Mouse (Mus musculus): Measurements from ENCODE around the gene Gabrg3.

Gabrg3 gene

DNA sequence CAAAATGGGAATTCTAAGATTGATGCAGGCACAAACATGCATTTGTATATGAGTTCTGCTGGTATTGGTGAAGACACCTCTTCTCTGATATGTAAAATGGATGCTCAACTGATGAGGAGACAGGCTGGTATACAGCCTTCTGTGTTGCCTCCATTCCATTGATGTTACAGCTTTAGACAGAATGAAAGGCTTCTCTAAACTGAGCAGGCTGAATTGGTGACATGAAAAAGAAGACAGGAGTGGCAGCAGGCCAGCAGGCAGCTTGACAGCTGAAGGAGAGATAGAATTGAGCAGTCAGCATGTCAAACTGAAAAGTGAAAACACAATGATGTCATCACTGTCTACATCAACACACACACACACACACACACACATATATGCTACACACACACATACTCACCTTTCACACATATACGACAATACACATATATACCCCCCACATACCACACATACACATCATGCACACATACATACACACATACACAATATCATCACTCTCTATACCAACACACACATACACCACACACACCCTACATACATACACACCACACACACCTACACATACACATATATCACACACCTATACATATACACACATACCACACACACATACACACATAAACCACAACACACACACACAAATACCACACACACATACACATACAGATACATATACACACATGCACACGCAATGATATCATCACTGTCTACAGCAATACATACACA lies 315.4 kb downstream of the Gabrg3 start:
- DNase-seq (ENCODE audit: low read depth, low spot score): no peak

DNA sequence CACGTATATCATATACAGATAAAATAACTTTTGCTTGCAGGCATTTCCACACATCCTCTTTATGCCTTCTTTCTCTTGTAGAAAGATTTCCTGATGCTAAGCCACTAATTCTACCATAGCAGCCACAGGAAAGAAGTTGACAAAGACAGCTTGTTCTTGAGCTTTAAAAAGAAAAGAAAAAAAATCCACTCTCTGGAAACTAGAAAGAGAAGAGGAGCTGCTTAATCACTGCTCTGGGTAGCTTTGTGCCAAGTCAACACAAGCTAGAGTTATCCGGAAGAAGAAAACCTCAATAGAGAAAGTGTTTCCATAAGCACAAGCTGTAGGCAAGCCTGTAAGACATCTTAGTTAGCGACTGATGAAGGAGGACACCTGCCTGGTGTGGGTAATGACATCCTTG lies 321.6 kb downstream of the Gabrg3 start:
- no peak for DNase-seq (ENCODE audit: low read depth, low spot score)

DNA sequence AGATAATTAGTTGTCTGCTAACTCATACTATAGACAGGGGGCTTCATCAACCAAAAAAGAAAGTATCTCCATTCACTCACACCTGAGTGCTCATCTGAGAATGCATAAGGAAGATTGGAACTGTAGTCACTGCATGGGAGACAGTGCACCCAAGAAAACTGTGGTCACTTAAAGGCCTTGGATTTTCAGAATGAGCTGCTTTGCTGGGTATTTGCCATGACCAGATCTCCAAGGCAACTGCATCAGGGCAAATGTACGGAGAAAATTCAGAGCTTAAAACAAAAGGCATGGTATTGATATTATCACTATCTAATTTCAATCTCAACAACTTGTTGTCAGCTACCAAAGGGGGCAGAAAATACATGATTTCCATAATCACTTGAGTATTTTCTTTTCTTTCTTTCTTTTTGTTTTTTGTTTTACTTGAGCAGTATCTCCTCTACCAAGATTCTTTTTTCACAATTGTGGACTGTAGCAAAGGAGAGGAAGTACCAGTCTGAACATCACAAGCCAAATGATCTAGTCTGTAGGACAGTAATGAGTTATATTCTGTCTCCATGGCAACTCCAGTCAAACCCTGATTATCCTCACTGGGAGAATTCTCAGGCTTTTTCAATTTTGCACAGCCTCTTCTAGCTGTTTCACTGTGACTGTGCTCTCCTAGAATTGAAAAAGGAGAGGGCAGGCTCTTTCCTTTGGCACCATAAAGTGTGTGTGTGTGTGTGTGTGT lies 335.9 kb downstream of the Gabrg3 start:
- no peak for DNase-seq (ENCODE audit: low read depth, low spot score)

DNA sequence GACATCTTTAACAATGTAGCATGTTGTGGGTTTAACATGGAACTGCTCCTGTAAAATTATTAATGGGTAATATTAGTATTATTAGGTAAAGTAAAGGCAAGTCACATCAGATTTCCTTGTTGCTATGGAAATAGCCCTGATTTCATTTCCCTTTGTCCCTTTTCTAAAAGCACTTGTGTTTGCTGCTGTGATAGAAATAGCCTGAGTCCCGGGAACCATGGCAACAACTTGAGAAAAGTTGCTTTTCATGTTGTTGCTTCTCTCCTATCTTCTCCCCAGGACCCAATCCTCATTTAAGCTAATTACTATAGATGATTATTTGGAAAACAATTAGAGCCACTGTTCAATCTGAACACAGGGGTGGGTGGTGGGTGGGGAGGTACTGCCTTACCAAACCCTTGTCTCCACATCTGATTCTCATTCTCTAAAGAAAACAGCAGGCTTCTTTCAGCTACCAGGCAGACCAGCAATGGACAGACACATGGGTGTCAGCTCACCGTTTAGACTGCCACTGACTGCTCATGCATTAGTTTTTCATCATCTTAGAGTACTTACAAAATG lies 349.0 kb downstream of the Gabrg3 start:
- DNase-seq (ENCODE audit: low read depth, low spot score): no peak

DNA sequence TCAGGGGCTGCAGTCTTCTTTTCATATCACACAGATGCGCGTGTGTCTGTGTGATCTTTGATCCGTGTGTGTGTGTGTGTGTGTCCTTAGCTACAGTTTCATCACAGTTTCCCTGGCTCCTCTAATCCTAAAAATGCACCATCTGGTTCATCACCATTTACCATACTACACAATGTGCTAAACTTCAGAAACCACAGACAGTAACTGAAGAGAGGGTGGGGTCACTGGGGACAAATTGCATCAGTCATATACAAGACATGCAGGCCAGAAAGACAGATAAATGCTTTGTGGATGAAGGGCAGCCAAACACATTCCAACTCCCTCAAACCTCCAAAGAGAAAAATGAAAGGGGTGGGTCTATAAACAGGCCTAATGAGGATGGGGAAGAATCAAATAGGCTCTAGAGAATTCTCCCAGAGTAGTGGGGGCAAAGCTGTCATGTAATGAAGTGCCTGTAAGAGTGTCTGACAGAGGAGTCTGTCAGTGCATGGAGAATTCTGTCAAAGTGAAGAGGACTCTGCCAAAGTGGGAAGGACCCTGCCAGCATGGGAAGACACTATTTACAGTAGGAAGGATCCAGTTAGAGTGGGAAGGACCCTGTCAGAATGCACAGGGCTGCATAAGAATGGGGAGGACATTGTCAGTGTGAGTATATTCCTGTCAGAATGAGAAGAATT lies 386.3 kb downstream of the Gabrg3 start:
- DNase-seq (ENCODE audit: low read depth, low spot score): no peak

DNA sequence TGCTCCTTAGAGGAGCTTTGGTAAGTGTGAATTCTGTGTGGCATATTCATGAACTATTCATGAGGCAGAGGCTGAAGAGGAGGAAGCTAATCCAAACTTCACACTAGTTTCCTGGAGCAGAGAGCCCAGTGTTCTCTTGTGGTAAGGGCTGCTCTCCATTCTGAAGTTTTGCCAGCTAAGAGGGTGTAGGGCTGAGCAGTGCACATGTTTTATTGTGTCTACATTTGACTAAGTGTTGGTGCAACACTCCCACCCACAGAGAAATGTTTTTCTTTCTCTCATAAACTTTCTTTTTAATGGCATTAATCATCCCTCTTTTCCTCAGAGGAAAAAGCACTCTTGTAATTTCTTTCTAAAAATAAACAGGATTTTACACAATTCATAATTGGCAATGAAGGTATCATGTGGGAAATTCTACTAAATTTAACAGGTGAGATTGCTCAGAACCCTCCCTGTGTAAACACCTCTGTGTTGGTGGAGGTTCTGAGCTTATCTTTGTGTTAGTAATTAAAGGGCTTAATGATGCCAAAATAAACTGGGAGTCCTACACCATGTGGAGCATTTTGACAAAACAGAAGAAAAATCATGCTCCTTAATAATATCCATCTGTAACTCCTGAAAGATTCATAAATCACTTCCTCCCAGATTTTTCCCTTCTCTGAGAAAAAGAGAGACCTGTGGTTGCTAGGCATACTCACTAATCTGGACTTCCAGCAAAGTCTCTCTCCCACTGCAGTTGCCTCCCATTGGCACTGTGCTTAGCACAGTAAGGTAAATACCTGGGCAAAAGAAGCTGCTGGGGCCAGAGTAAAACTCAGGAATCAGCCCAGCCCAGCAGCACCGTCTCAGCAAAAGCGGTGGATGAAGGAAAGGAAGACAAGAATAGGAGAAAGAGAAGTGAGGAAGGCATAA lies 389.0 kb downstream of the Gabrg3 start:
- DNase-seq (ENCODE audit: low read depth, low spot score): no peak

DNA sequence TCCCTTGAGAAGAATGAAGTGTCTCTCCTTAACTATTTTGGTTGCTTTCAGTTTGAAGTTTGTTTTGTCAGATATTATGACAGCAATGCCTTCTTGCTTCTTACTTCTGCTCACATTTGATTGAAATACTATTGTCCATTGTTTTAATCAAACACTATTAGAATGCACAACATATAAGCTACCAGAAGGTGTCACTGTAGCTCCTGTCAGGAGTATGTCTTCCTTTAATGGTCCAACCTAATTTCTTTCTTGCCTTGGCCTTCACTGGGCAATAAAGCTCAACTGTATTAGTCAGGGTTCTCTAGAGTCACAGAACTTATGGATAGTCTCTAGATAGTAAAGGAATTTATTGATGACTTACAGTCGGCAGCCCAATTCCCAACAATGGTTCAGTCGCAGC lies 440.6 kb downstream of the Gabrg3 start:
- no peak for DNase-seq (ENCODE audit: low read depth, low spot score)

DNA sequence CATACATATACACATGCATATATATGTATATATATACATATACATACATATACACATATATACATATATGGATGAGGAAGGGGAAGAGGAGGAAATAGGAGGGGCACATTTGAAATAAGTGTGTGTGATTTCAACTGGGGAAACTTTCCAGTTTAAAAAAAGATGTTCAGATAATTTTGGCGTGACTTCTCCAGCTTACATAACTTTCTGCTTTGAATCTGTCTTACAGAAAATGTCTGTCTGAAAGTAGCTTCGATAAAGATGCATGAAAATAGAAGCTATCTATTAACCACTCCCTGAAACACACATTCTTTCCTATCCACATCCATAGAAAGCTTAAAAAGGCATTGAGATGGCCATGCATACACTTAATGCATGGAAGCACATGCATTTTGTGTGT lies 445.4 kb downstream of the Gabrg3 start:
- DNase-seq (ENCODE audit: low read depth, low spot score): no peak

DNA sequence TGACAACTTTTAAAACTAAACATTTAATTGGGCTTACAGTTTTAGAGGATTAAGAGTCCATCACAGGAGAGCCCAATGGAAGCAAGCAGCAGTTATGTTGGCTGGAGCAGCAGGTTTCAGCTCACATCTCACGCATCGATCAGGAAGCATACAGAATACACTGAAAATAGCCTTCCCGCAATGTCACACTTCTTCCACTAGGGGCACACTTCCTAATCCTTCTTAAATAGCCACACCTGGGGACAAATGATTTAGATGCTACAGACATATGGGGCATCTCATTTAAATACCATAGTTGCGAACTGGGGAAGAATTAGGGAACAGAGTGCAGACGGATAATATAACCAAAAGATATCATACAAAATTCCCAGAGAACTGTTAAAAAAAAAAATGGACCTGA lies 449.0 kb downstream of the Gabrg3 start:
- DNase-seq (ENCODE audit: low read depth, low spot score): no peak

DNA sequence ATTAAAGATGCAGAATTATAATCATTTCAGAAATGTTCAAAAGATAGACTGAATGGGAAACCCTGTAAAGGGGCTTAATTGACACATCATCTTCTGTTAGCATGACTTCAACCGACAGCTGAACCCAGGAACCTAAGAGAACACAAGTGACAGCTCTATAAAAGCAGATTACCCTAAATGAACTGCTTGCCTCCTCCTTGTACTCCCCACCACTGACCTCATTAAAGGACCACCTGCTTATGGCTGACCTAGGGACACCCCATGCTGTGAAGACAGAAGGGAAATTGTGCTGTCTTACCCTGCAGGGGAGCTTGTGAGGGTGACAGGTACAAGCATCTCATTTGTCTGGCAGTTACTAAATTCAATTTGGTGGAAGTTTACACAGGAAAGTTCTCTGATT lies 467.5 kb downstream of the Gabrg3 start:
- DNase-seq (ENCODE audit: low read depth, low spot score): no peak

DNA sequence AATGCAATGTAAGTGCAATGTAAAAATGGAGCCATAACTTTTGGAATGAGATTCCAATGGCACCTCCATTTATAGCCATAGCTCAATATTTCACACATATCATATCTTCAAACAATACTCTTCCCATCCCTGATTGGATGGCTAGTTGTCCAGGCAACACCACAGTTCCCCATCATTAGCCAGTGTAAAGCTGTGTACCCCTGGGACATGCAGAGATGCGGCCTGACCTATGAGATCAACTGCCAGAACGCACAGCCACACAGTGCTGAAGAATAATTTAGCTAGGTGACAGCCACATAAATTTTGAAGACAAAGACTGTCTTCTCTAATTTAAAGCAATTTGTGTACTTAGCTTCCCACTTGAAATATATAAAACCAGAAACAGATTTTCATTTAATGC lies 472.1 kb downstream of the Gabrg3 start:
- DNase-seq (ENCODE audit: low read depth, low spot score): no peak

DNA sequence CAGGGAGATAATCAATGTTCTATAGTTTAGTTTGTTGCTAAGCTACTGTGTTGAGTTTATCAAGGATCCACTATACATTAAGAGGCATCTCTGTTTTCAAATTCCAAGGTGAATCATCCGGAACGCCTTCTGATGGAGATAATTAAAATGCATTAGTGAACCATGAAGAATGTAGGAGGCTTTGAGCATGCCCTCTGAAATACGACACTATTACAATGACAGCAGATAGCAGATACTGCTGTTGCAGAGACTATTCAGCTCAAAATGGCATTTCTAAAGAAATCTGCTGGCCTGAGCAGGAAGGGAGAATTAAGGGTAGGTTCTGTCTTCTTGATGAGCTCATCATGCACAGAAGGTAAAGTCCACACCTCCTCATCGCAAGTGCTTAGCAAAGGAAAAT lies 487.2 kb downstream of the Gabrg3 start:
- no peak for DNase-seq (ENCODE audit: low read depth, low spot score)

DNA sequence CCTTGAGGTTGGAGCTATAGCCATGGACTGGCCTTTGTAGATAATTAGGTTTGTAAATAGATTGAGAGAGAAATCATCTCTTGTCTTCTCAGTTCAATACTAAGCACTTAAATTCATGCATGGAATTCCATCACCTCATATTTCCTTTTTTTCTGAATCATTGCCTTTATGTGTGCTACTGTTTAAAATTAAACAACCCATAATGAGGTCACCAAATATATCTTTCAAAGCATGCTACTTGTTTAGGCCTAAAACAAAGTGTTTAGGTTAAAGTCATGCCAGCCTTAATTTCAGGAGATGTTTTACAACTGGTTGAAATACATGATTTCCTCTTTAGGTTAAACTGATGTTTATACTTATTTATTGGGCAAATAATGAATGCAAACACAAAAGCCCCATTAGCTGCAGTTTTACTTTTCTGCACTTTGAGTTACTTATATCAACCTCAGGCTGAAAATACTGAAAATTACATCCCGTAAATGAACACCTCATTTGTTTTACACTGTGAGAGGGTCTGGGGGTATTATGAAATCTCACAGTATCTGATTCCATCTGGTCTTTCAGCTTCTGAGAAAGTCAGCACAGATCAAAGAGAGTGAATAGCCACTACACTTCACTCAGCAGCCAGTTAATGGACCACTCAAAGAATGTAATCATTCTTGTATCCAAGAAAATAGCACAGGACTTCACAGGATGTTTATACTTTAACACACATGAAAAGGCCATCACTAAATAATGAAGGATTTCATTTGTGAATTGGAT lies 519.5 kb downstream of the Gabrg3 start:
- no peak for DNase-seq (ENCODE audit: low read depth, low spot score)

DNA sequence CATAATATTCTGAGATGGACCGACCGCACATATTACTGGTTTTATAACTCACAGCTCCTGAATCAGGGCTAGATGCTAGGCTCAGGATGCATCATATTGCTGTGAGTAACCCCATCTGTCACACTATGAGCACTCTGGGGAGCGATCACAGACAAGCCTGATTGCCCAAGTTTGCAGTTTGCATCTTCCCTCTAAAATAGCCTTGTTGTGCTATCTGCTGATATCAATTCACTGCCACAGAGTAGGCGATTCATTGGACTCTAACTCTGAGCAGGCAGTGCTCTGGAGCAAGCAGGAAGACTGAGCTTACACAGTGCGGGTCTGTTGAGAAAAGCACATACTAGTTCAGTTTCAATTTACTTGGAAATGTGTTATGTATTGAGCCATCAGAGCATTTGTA lies 543.4 kb downstream of the Gabrg3 start:
- no peak for DNase-seq (ENCODE audit: low read depth, low spot score)

DNA sequence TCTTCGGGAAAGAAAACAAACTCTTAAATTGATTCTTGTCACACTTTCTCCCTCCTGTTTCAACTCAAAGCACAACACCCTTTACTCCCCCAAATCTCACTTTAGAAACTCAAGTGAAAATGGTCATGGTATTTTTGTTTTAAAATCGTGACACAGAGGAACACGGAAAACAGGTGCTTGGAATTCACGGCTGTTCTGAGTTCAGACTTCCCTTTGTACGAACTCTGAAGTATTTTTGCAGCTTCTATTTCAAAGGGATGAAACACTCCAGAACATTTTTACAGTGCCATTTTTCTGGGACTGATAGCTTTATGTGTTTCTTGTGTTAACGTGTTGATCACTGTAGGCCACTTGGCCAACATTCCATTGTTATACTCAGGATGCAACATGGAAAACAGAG lies 561.5 kb downstream of the Gabrg3 start:
- DNase-seq (ENCODE audit: low read depth, low spot score): no peak

DNA sequence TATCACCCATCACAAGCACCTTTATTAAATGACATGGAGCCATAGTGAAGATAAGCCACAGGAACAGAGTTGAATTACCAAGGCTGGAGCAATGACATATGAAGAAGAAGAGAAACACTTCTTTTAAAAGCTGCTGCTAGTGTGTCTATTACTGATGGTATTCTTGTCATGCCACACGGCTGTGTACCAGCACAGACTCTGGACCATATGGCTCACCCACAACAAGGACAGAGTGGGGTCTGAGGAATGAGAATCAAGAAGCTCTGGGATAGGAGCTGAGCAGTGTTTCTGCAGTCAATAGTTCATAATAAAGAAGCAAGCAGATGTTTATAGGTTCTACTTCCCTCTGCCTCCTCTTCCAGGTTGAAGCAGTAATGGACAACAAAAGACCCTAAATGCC lies 585.1 kb downstream of the Gabrg3 start:
- DNase-seq (ENCODE audit: low read depth, low spot score): no peak

DNA sequence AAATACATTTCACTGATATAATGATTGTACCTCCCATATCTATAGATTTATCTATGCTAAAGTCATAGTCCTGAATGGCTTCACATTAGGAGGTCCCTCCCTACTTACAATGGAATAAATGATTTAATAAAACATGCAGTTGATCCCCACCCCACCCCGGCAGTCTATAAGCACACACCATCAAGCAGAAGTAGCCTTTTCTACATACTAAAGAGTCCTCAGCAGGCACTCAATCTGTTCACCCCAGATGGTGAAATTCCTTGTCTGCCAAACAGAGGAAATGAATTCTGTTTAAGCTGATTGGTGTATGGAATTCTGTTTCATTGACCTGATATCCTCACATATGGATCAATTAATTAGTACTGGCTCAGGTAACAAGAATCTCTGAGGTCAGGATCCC lies 607.9 kb downstream of the Gabrg3 start:
- no peak for DNase-seq (ENCODE audit: low read depth, low spot score)

DNA sequence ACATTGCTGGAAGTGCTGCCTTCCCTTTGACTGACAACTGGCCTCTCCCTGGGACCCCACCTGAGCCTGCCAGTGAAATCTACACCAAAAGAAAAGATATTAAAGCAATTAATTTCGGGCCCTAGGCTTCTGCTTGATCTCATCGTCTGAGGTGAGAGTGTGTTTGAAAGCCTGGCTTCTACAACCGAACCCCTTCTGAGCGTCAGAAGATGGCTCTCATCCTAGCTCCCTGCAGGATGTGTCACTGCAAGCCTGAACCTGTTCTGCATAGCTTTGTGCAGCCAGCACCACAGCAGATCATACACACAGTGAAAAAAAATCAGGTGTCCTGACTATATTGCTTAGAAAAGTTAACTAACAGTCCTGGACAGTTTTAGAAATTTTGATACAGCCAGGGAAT lies 618.8 kb downstream of the Gabrg3 start:
- no peak for DNase-seq (ENCODE audit: low read depth, low spot score)

DNA sequence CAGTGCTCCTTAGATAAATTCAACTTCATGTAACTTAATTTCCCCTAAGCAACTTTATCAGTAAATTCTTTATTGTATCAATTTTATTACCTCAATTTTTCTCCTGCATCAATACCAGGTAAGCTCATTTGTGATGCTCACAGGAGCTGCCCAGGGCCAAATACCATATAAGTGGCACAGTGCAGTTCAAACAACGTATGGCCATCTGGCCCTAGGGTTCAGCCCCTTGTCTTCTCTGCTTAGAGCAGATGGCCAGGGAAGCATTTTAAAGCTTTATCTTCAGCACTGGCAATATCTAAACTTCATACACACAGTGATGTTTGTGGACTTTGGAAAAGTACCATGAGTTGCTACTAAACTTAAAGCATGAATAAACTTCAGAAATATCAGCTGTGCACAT lies 619.2 kb downstream of the Gabrg3 start:
- no peak for DNase-seq (ENCODE audit: low read depth, low spot score)

DNA sequence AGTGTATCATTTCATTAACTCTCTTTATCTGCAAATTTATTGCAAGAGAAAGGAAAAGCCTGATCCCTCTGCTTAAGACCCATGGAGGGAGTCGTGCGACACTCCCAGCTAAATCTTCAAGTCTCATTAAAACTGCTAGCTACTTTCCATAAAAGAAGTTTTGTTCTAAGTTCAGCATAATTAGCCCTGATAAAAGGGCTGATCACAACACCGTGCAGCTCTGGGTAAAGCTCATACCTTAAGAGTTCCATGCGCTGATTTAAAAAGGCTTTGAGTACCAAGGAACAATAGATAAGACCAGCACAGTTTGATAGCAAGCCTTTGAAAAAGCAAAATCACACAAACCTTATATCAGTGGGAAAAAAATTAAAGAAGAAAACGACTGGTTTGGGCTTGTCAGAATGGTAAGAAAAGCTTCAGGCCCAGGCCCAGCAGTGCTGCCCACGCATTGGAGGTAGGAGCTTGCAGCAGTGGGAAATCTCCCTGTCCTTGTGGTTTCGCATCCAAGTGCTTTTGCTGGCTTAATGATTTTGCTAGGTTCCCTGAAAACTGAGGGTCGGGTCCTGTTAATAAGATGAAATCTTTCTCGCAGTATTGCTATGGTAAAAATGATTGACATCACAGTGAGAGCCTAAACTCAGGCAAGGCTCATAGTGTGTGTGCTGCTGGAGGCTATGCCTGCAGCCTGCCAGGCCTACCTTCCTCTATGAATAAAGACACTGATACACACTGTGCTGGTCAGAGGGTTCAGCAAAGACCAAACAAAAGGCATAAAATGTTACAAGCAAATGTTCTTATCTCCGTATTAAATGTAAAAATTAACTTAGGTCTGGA lies 621.2 kb downstream of the Gabrg3 start:
- DNase-seq (ENCODE audit: low read depth, low spot score): no peak
